8 mouse cellular contexts compared by ENCODE assay signal in genomic region chr14:61293884-61294737, GRCm38 (mm10). TPM values are rescaled to one million over a fixed set of nuclear protein-coding genes. Genes with fewer than 3 reads are reported as not detected.
A peak's percentile ranks its signal among the peaks of the same experiment; 100 is the strongest.
DNase-seq lines count a peak whose midpoint lies in the region; ATAC-seq and TF ChIP-seq lines count a peak whose summit lies in the region.

No protein-coding gene starts in this region.

- no peak overlapping the region for H3K27ac ChIP-seq in ES-E14 (ENCODE audit: insufficient read depth, low read depth, low read length, poor library complexity, severe bottlenecking)
- H3K27ac ChIP-seq in embryonic facial prominence, embryonic 11.5 days (replicated peaks; ENCODE audit: low read depth, low read length): no peak overlapping the region
- no peak overlapping the region for H3K27ac ChIP-seq in heart, embryonic 11.5 days (ENCODE audit: low read depth, low read length)
- no peak overlapping the region for H3K27ac ChIP-seq in liver, postnatal 0 days (ENCODE audit: low read depth)

- H3K4me1 ChIP-seq in ES-E14 (ENCODE audit: control insufficient read depth in 2 of 2, insufficient read depth in 2 of 2, low read length in 2 of 2, poor library complexity in 1 of 2): no peaks in the 10 kb centered on the region
- no peaks in the 10 kb centered on the region for H3K4me1 ChIP-seq in embryonic facial prominence, embryonic 11.5 days (ENCODE audit: control insufficient read depth, insufficient read depth, low read length)
- no peaks in the 10 kb centered on the region for H3K4me1 ChIP-seq in heart, embryonic 11.5 days (ENCODE audit: control insufficient read depth, insufficient read depth, low read length)
- H3K4me1 ChIP-seq in liver, postnatal 0 days (ENCODE audit: insufficient read depth): no peaks in the 10 kb centered on the region

- H3K9ac ChIP-seq in ES-E14 (ENCODE audit: insufficient read depth, low read depth, low read length, poor library complexity, severe bottlenecking): no peak overlapping the region
- no peak overlapping the region for H3K9ac ChIP-seq in embryonic facial prominence, embryonic 11.5 days (replicated peaks; ENCODE audit: low read length)
- no peak overlapping the region for H3K9ac ChIP-seq in heart, embryonic 11.5 days (ENCODE audit: low read depth, low read length)
- no peak overlapping the region for H3K9ac ChIP-seq in liver, postnatal 0 days (replicated peaks)

- DNase-seq in ES-E14 (ENCODE audit: low read depth, low spot score): peak; percentile 70
- DNase-seq in adrenal gland, postnatal 14 days: peak; percentile 84
- DNase-seq in embryonic facial prominence, embryonic 11.5 days (ENCODE audit: low spot score): peak; percentile 78
- peak; percentile 76 to 81 for DNase-seq in kidney, postnatal 4 days
- DNase-seq in liver, postnatal 0 days: peak; percentile 63
- DNase-seq in retina, postnatal 1 day: peak; percentile 84

- peak; percentile 69 for TF ChIP-seq CTCF in liver, postnatal 0 days (IDR thresholded peaks at IDR 0.05; ENCODE audit: low read depth)

- H3K4me3 ChIP-seq in ES-E14 (ENCODE audit: insufficient read depth in 1 of 2, low read depth in 1 of 2, low read length in 2 of 2, poor library complexity in 1 of 2, severe bottlenecking in 1 of 2): no peak overlapping the region; a peak in 1 of 4 replicates
- H3K4me3 ChIP-seq in embryonic facial prominence, embryonic 11.5 days (ENCODE audit: low read depth, low read length): no peak overlapping the region
- H3K4me3 ChIP-seq in heart, embryonic 11.5 days (ENCODE audit: low read depth, low read length): no peak overlapping the region
- H3K4me3 ChIP-seq in liver, postnatal 0 days (ENCODE audit: low read depth, low read length): no peak overlapping the region

- H3K36me3 ChIP-seq in ES-E14 (ENCODE audit: control insufficient read depth, insufficient read depth, low read length, poor library complexity, severe bottlenecking): no peaks in the 10 kb centered on the region
- no peaks in the 10 kb centered on the region for H3K36me3 ChIP-seq in embryonic facial prominence, embryonic 11.5 days (replicated peaks; ENCODE audit: control insufficient read depth, insufficient read depth, low read depth, low read length)
- no peaks in the 10 kb centered on the region for H3K36me3 ChIP-seq in heart, embryonic 11.5 days (ENCODE audit: control insufficient read depth, insufficient read depth, low read length)
- no peaks in the 10 kb centered on the region for H3K36me3 ChIP-seq in liver, postnatal 0 days (replicated peaks; ENCODE audit: insufficient read depth, low read length)

- in situ Hi-C loops in ES-E14 (cut with MboI; ENCODE audit: low sequenced_read_pairs in 2 of 2, unreplicated experiment in 2 of 2): loop anchor here in 1 of 2 experiments (10.0 kb wide), 1 partner anchor 499 kb away; no protein-coding TSS in a partner anchor

- 49% methylated on average over 16 of the region's 16 CpGs for WGBS in embryonic facial prominence, embryonic 11.5 days
- WGBS in heart, embryonic 11.5 days (ENCODE audit: insufficient replicate concordance): 43% methylated on average over 16 of the region's 16 CpGs
- 45% methylated on average over 16 of the region's 16 CpGs for WGBS in liver, postnatal 0 days (ENCODE audit: insufficient replicate concordance)

- H3K27me3 ChIP-seq in embryonic facial prominence, embryonic 11.5 days (ENCODE audit: control insufficient read depth, insufficient read depth, low read length): no peaks in the 10 kb centered on the region
- H3K27me3 ChIP-seq in heart, embryonic 11.5 days (ENCODE audit: control insufficient read depth, insufficient read depth, low read length): no peaks in the 10 kb centered on the region
- no peaks in the 10 kb centered on the region for H3K27me3 ChIP-seq in liver, postnatal 0 days (ENCODE audit: insufficient read depth, low read length)

- no peak for ATAC-seq in embryonic facial prominence, embryonic 11.5 days (replicated peaks; ENCODE audit: insufficient number of reproducible peaks, low FRiP score, low TSS enrichment, low read depth)
- ATAC-seq in heart, embryonic 11.5 days (replicated peaks; ENCODE audit: insufficient number of reproducible peaks, low FRiP score, low TSS enrichment): no peak
- peak; percentile 73 for ATAC-seq in liver, postnatal 0 days
- no peak for ATAC-seq in inflammation-experienced regulatory T-cells, adult 6 months

- TF ChIP-seq EP300 in liver, postnatal 0 days (IDR thresholded peaks at IDR 0.05; ENCODE audit: low read depth): no peak

- no peak overlapping the region for H3K4me2 ChIP-seq in embryonic facial prominence, embryonic 11.5 days (ENCODE audit: low read depth, low read length)
- H3K4me2 ChIP-seq in heart, embryonic 11.5 days: 0 out of 2 replicates have a peak overlapping the region, but pooled peaks have one; percentile 1
- H3K4me2 ChIP-seq in liver, postnatal 0 days (ENCODE audit: low read depth, low read length): peak overlapping the region; percentile 28; the same call in 1 of the 2 replicates

- H3K9me3 ChIP-seq in ES-E14 (ENCODE audit: control insufficient read depth, insufficient read depth, low read depth, low read length): no peaks in the 10 kb centered on the region
- no peaks in the 10 kb centered on the region for H3K9me3 ChIP-seq in embryonic facial prominence, embryonic 11.5 days (replicated peaks; ENCODE audit: control insufficient read depth, low read length)
- H3K9me3 ChIP-seq in heart, embryonic 11.5 days (replicated peaks; ENCODE audit: control insufficient read depth, low read length): no peaks in the 10 kb centered on the region
- no peaks in the 10 kb centered on the region for H3K9me3 ChIP-seq in liver, postnatal 0 days (ENCODE audit: low read length)

TF ChIP-seq in ES-E14, 5 proteins besides CTCF, POLR2A, EP300 and RAD21:
- TF ChIP-seq ZC3H11A (IDR thresholded peaks at IDR 0.05; ENCODE audit: borderline replicate concordance, low read depth, low read length) (peak; percentile 61), HCFC1 (IDR thresholded peaks at IDR 0.05; ENCODE audit: borderline replicate concordance, insufficient read depth, low read length) (0 out of 2 replicates have a peak, but pooled peaks have one; percentile 33), MAFK (IDR thresholded peaks at IDR 0.05; ENCODE audit: insufficient read depth, low read depth, low read length) (no peak)
TF ChIP-seq in ES-E14: peak in this region for 2.

RNA-seq across cellular contexts. Expression of gene Arl11, which starts 15.4 kb away (rescaled TPM):
- total RNA-seq in ES-E14 (2012; rRNA removed): not detected in 2 replicates
- 0.34 and 0.37 TPM in 2 replicates for total RNA-seq in adrenal gland, postnatal 14 days (2021)
- polyA plus RNA-seq in embryonic facial prominence, embryonic 11.5 days (2014; fragmentation: Nextera tagmentation; extraction: Ambion mirVana): 0.74 and 0.84 TPM in 2 replicates
- polyA plus RNA-seq in heart, embryonic 11.5 days (2014; fragmentation: Nextera tagmentation; extraction: Ambion mirVana): 0.14 and 0.73 TPM in 2 replicates
- polyA plus RNA-seq in liver, postnatal 0 days (2015; fragmentation: Nextera tagmentation; extraction: Ambion mirVana): 2.8 and 3.0 TPM in 2 replicates
- under 1 TPM; 0.30 to 0.64 (median 0.53) TPM for polyA plus RNA-seq in inflammation-experienced regulatory T-cells, adult 6 months (2017; shearing (Covaris generic))

RNA-seq across cellular contexts. Expression of gene Sgcg, which starts 35.8 kb away (rescaled TPM):
- 0.13 TPM in 1 of 2 replicates, not detected in the other for total RNA-seq in ES-E14 (2012; rRNA removed)
- total RNA-seq in adrenal gland, postnatal 14 days (2021): 4.5 and 5.1 TPM in 2 replicates
- 0.15 and 0.50 TPM in 2 replicates for polyA plus RNA-seq in embryonic facial prominence, embryonic 11.5 days (2014; fragmentation: Nextera tagmentation; extraction: Ambion mirVana)
- 2.6 and 2.9 TPM in 2 replicates for polyA plus RNA-seq in heart, embryonic 11.5 days (2014; fragmentation: Nextera tagmentation; extraction: Ambion mirVana)
- polyA plus RNA-seq in liver, postnatal 0 days (2015; fragmentation: Nextera tagmentation; extraction: Ambion mirVana): 0.85 TPM in 1 of 2 replicates, not detected in the other
- not detected for polyA plus RNA-seq in inflammation-experienced regulatory T-cells, adult 6 months (2017; shearing (Covaris generic))
